Mouse (Mus musculus): Measurements from ENCODE around the gene Disc1. TPM values are rescaled to one million over a fixed set of nuclear protein-coding genes. Genes with fewer than 3 reads are reported as not detected.
A peak's percentile ranks its signal among the peaks of the same experiment; 100 is the strongest.

The Disc1 gene
- polyA plus RNA-seq, 2 experiments = 2.2 to 3.2 TPM

- Histone ChIP-seq H3K36me3 (ENCODE audit: control insufficient read depth, insufficient read depth, low read length) (no peaks in the 10 kb centered on the region), H3K27ac (replicated peaks; ENCODE audit: low read depth, low read length) (no peak overlapping the region), H3K4me3 (replicated peaks; ENCODE audit: low read length) (no peak overlapping the region), H3K27me3 (ENCODE audit: control insufficient read depth, insufficient read depth, low read length) (no peaks in the 10 kb centered on the region), H3K4me2 (replicated peaks; ENCODE audit: low read depth, low read length, severe bottlenecking) (no peak overlapping the region), H3K9me3 (ENCODE audit: control insufficient read depth, low read length) (no peaks in the 10 kb centered on the region), H3K9ac (ENCODE audit: low read depth, low read length, severe bottlenecking) (no peak overlapping the region), H3K4me1 (ENCODE audit: control insufficient read depth, insufficient read depth, low read length) (peaks cover 41% of the 10 kb centered on the region)
- ATAC-seq (ENCODE audit: low FRiP score, low read depth) (no peak), DNase-seq (ENCODE audit: low spot score) (no peak)
- TF ChIP-seq POLR2A (IDR thresholded peaks at IDR 0.05; ENCODE audit: borderline replicate concordance, extremely low read depth, insufficient read depth, insufficient read length) = no peak
- WGBS = 65% methylated on average over 4 of the region's 4 CpGs
These were observed 233.3 kb downstream of the Disc1 start for GRCm38 (mm10) chr8:125287311-125287710.

- Histone ChIP-seq H3K4me3 (replicated peaks; ENCODE audit: low read length) (no peak overlapping the region), H3K9ac (ENCODE audit: low read depth, low read length, severe bottlenecking) (no peak overlapping the region), H3K4me2 (replicated peaks; ENCODE audit: low read depth, low read length, severe bottlenecking) (no peak overlapping the region), H3K9me3 (ENCODE audit: control insufficient read depth, low read length) (no peaks in the 10 kb centered on the region), H3K36me3 (ENCODE audit: control insufficient read depth, insufficient read depth, low read length) (no peaks in the 10 kb centered on the region), H3K27ac (replicated peaks; ENCODE audit: low read depth, low read length) (no peak overlapping the region), H3K27me3 (ENCODE audit: control insufficient read depth, insufficient read depth, low read length) (no peaks in the 10 kb centered on the region), H3K4me1 (ENCODE audit: control insufficient read depth, insufficient read depth, low read length) (peaks cover 41% of the 10 kb centered on the region)
- ATAC-seq (ENCODE audit: low FRiP score, low read depth) = no peak
- DNase-seq (ENCODE audit: low spot score) = no peak
- TF ChIP-seq POLR2A (IDR thresholded peaks at IDR 0.05; ENCODE audit: borderline replicate concordance, extremely low read depth, insufficient read depth, insufficient read length) = no peak
- WGBS = 40% methylated on average over 7 of the region's 7 CpGs
These were observed 233.9 kb downstream of the Disc1 start for GRCm38 (mm10) chr8:125287841-125288341.

- Histone ChIP-seq H3K4me3 (replicated peaks; ENCODE audit: low read length) (no peak overlapping the region), H3K9ac (ENCODE audit: low read depth, low read length, severe bottlenecking) (no peak overlapping the region), H3K27ac (replicated peaks; ENCODE audit: low read depth, low read length) (no peak overlapping the region), H3K27me3 (ENCODE audit: control insufficient read depth, insufficient read depth, low read length) (no peaks in the 10 kb centered on the region), H3K9me3 (ENCODE audit: control insufficient read depth, low read length) (no peaks in the 10 kb centered on the region), H3K4me2 (replicated peaks; ENCODE audit: low read depth, low read length, severe bottlenecking) (no peak overlapping the region), H3K4me1 (ENCODE audit: control insufficient read depth, insufficient read depth, low read length) (peaks cover 31% of the 10 kb centered on the region), H3K36me3 (ENCODE audit: control insufficient read depth, insufficient read depth, low read length) (no peaks in the 10 kb centered on the region)
- no peak for TF ChIP-seq POLR2A (IDR thresholded peaks at IDR 0.05; ENCODE audit: borderline replicate concordance, extremely low read depth, insufficient read depth, insufficient read length)
- 55% methylated on average over 10 of the region's 10 CpGs for WGBS
- no peak for DNase-seq (ENCODE audit: low spot score)
- ATAC-seq (ENCODE audit: low FRiP score, low read depth) = no peak
These were observed 237.5 kb downstream of the Disc1 start for GRCm38 (mm10) chr8:125291506-125291905.

- Histone ChIP-seq H3K9me3 (ENCODE audit: control insufficient read depth, low read length) (no peaks in the 10 kb centered on the region), H3K27me3 (ENCODE audit: control insufficient read depth, insufficient read depth, low read length) (no peaks in the 10 kb centered on the region), H3K27ac (replicated peaks; ENCODE audit: low read depth, low read length) (peak overlapping the region; percentile 50; the same call in 1 of the 2 replicates), H3K9ac (ENCODE audit: low read depth, low read length, severe bottlenecking) (no peak overlapping the region), H3K36me3 (ENCODE audit: control insufficient read depth, insufficient read depth, low read length) (no peaks in the 10 kb centered on the region), H3K4me3 (replicated peaks; ENCODE audit: low read length) (no peak overlapping the region), H3K4me1 (ENCODE audit: control insufficient read depth, insufficient read depth, low read length) (peaks cover 27% of the 10 kb centered on the region), H3K4me2 (replicated peaks; ENCODE audit: low read depth, low read length, severe bottlenecking) (no peak overlapping the region)
- DNase-seq (ENCODE audit: low spot score) (no peak), ATAC-seq (ENCODE audit: low FRiP score, low read depth) (no peak)
- WGBS = 66% methylated on average over 22 of the region's 22 CpGs
- no peak for TF ChIP-seq POLR2A (IDR thresholded peaks at IDR 0.05; ENCODE audit: borderline replicate concordance, extremely low read depth, insufficient read depth, insufficient read length)
These were observed 238.1 kb downstream of the Disc1 start for GRCm38 (mm10) chr8:125291932-125292717.

GRCm38 (mm10) chr8:125292933-125293591 lies 239.1 kb downstream of the Disc1 start:
- 54% methylated on average over 8 of the region's 8 CpGs for WGBS
- no peak for TF ChIP-seq POLR2A (IDR thresholded peaks at IDR 0.05; ENCODE audit: borderline replicate concordance, extremely low read depth, insufficient read depth, insufficient read length)
- no peak overlapping the region for H3K27ac ChIP-seq (replicated peaks; ENCODE audit: low read depth, low read length)
- H3K9ac ChIP-seq (ENCODE audit: low read depth, low read length, severe bottlenecking) = no peak overlapping the region
- no peak overlapping the region for H3K4me3 ChIP-seq (replicated peaks; ENCODE audit: low read length)
- peaks cover 19% of the 10 kb centered on the region for H3K4me1 ChIP-seq (ENCODE audit: control insufficient read depth, insufficient read depth, low read length)
- H3K27me3 ChIP-seq (ENCODE audit: control insufficient read depth, insufficient read depth, low read length) = no peaks in the 10 kb centered on the region
- H3K9me3 ChIP-seq (ENCODE audit: control insufficient read depth, low read length) = no peaks in the 10 kb centered on the region
- H3K4me2 ChIP-seq (replicated peaks; ENCODE audit: low read depth, low read length, severe bottlenecking) = no peak overlapping the region
- ATAC-seq (ENCODE audit: low FRiP score, low read depth) = peak; percentile 76
- no peaks in the 10 kb centered on the region for H3K36me3 ChIP-seq (ENCODE audit: control insufficient read depth, insufficient read depth, low read length)
- DNase-seq (ENCODE audit: low spot score) = peak; percentile 70
